Mouse (Mus musculus) kidney, embryonic 15.5 days (tissue): ENCODE data around the gene Ascc1. TPM values are rescaled to one million over a fixed set of nuclear protein-coding genes. Genes with fewer than 3 reads are reported as not detected.

Experiments
- ATAC-seq: fragments of 200-750 bp; cut with Nextera tagmentation; replicated peaks from 2 replicates; pipeline ENCODE4 v1.8.0; 2017; ENCODE audit warnings: moderate TSS enrichment; ENCODE audit not compliant: low FRiP score
- H3K27ac ChIP-seq: fragments of 300-500 bp; sonication (generic); 2 replicates; pipeline ENCODE4 v1.5.1; 2015; ENCODE audit warnings: mild to moderate bottlenecking, inconsistent platforms
- H3K27me3 ChIP-seq: fragments of 300-500 bp; sonication (generic); 2 replicates; pipeline ENCODE4 v1.6.1; 2015; ENCODE audit warnings: inconsistent platforms
- H3K36me3 ChIP-seq: fragments of 300-500 bp; sonication (generic); 2 replicates; pipeline ENCODE4 v1.6.1; 2015; ENCODE audit warnings: inconsistent platforms
- H3K4me1 ChIP-seq: fragments of 300-500 bp; sonication (generic); 2 replicates; pipeline ENCODE4 v1.6.1; 2015; ENCODE audit warnings: inconsistent platforms
- H3K4me2 ChIP-seq: fragments of 300-500 bp; sonication (generic); 2 replicates; pipeline ENCODE4 v1.6.1; 2015; ENCODE audit warnings: moderate library complexity, mild to moderate bottlenecking, inconsistent platforms
- H3K4me3 ChIP-seq: fragments of 300-500 bp; sonication (generic); replicated peaks from 2 replicates; pipeline ENCODE4 v1.5.1; 2015; ENCODE audit warnings: mild to moderate bottlenecking, inconsistent platforms
- H3K9ac ChIP-seq: fragments of 300-500 bp; sonication (generic); 2 replicates; pipeline ENCODE4 v1.6.1; 2015; ENCODE audit warnings: mild to moderate bottlenecking, inconsistent platforms
- H3K9me3 ChIP-seq: fragments of 300-500 bp; sonication (generic); replicated peaks from 2 replicates; pipeline ENCODE4 v1.6.1; 2016; ENCODE audit warnings: inconsistent platforms
- WGBS: fragments of 180-500 bp; shearing (Covaris S2); methylation state at CpG from one replicate; pipeline ENCODE4 v1.1.7; 2015; ENCODE audit warnings: mixed read lengths; 5-methylcytosine and 5-hydroxymethylcytosine counted together
- polyA plus RNA-seq: library from polyadenylated mRNA; unstranded; fragments of >200 nt; fragmentation: Nextera tagmentation; extraction: Ambion mirVana; gene quantifications from 2 replicates; pipeline ENCODE4 v1.2.1, GENCODE M21; 2015

The Ascc1 gene
- polyA plus RNA-seq, 1 experiment from 2014 or later: 50.6 TPM

DNA sequence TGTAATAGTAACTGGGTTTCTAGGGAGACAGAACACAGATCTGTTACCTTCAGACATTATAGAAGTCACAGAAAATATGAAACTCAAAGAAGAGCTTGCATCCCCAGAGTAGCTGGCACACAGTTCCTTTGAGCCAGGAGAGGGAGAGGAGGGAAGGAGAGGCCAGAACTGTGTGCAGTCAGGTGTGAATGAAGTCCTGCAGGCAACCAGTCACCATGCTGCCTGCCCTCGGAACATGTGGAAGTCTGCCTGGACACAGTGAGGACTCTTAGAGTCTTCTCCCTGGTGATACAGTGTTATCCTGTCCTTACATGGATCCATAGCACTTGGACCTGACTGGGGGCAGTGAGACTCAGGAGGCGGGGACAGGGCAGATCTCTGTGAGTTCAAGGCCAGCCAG is 89.7 kb downstream of the Ascc1 start:
- WGBS: 74% methylated on average over 2 of the region's 2 CpGs
- H3K4me3 ChIP-seq: no peak overlapping the region
- H3K9ac ChIP-seq: no peak overlapping the region
- H3K4me1 ChIP-seq: peaks cover 30% of the 10 kb centered on the region
- no peak overlapping the region for H3K4me2 ChIP-seq
- H3K36me3 ChIP-seq: no peaks in the 10 kb centered on the region
- H3K27me3 ChIP-seq: no peaks in the 10 kb centered on the region
- ATAC-seq: no peak
- H3K9me3 ChIP-seq: no peaks in the 10 kb centered on the region
- no peak overlapping the region for H3K27ac ChIP-seq

- H3K4me2 ChIP-seq: no peak overlapping the region
- H3K9me3 ChIP-seq: no peaks in the 10 kb centered on the region
- no peak overlapping the region for H3K27ac ChIP-seq
- no peaks in the 10 kb centered on the region for H3K36me3 ChIP-seq
- no peak for ATAC-seq
- WGBS: 70% methylated on average over 2 of the region's 2 CpGs
- peaks cover 45% of the 10 kb centered on the region for H3K4me1 ChIP-seq
- no peaks in the 10 kb centered on the region for H3K27me3 ChIP-seq
- H3K9ac ChIP-seq: no peak overlapping the region
- no peak overlapping the region for H3K4me3 ChIP-seq
Observed at GRCm38 (mm10) chr10:60093751-60094150, 91.1 kb downstream of the Ascc1 start.

DNA sequence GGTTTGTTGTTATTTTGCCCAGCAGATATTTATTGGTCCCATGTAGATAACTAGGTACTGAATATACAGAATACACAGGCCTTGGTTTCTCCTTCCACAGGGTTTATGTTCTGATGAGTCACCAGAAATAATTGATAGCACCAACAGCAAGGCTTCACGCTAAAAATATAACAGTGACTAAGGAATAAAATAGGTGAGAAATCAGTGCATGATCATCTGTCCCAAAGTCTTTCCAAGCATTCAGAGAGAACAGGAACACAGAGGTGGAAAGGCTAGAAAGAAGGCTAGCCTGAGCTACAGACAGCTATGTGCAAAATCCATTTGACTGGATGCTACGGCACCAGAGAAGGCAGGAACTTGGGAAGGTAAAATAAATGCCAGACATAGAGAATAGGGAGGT is 93.0 kb downstream of the Ascc1 start:
- Histone ChIP-seq H3K4me2 (no peak overlapping the region), H3K27me3 (no peaks in the 10 kb centered on the region), H3K27ac (peak overlapping the region; percentile 79), H3K36me3 (peaks cover under 1% of the 10 kb centered on the region; the same call in 1 of the 2 replicates), H3K9ac (no peak overlapping the region), H3K4me1 (peaks cover 50% of the 10 kb centered on the region), H3K9me3 (no peaks in the 10 kb centered on the region), H3K4me3 (no peak overlapping the region)
- no peak for ATAC-seq
- 82% methylated on average over 2 of the region's 2 CpGs for WGBS

DNA sequence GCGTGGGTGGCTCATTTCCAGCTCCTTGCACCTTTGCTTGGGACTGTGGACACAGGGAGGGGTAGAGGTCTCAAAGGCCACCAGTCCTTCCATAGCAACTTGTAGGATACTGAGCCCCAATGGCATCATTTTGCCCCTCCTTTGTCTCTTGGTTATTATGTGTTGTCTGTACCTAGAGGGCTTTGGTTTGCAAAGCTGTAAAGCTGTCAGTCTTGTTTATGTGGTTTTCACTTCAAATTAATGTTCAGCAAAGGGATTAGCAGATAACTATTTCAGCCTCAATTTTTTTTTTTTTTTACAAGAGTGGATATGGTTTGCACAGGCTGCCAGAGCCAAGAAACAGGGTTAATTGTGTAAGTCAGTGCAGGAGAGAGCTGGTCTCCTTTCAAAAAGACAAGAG is 93.7 kb downstream of the Ascc1 start:
- ATAC-seq: no peak; the same call in 1 of the 2 replicates
- peaks cover 50% of the 10 kb centered on the region for H3K4me1 ChIP-seq
- no peaks in the 10 kb centered on the region for H3K9me3 ChIP-seq
- no peaks in the 10 kb centered on the region for H3K27me3 ChIP-seq
- no peak overlapping the region for H3K4me2 ChIP-seq
- H3K27ac ChIP-seq: peak overlapping the region; percentile 79
- H3K9ac ChIP-seq: no peak overlapping the region
- no peak overlapping the region for H3K4me3 ChIP-seq
- peaks cover 4% of the 10 kb centered on the region; the same call in 1 of the 2 replicates for H3K36me3 ChIP-seq
- WGBS: 32% methylated on average over 1 of the region's 1 CpGs

DNA sequence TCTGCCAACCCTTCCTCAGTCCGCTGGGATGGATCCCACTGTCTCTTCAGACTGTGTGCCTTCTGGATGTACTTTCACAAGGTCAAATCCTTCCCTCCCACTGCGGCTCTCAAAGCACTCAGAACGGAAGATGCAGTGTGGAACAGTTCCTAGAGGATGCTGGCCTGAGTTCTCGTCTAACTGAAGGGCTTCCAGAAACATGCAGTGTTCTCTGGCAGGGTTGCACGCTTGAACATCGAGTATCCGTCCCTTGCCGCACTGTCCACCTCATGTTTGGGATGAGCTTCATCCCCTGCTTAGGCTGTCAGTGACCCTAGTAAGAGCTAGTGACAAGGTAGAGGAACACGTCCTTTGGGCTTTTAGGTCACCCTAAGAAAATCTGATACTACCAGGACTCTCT is 94.5 kb downstream of the Ascc1 start:
- ATAC-seq: no peak
- 66% methylated on average over 9 of the region's 9 CpGs for WGBS
- Histone ChIP-seq H3K4me1 (peaks cover 46% of the 10 kb centered on the region), H3K4me2 (no peak overlapping the region), H3K4me3 (no peak overlapping the region), H3K36me3 (peaks cover 4% of the 10 kb centered on the region; the same call in 1 of the 2 replicates), H3K9ac (no peak overlapping the region), H3K27ac (peak overlapping the region; percentile 79), H3K27me3 (no peaks in the 10 kb centered on the region), H3K9me3 (no peaks in the 10 kb centered on the region)

DNA sequence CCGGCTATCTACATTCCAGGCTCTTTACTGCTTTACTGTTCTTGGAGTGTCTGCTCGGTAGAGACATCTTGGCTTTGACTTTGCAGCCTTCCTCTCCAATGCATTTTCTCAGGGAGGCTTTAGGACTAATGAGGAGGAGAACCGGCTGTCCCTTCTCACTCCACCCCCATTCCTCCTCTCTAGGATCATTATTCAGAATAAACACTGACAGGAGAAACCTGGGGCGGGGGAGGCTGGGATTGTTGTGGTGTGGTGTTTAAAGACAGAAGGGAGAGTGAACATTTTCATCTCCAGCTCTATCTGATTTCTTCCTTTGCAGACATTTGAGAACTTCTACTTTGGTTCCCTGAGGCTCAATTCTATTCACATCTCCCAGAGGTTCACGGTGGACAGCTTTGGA is 95.2 kb downstream of the Ascc1 start:
- ATAC-seq: 0 out of 2 replicates have a peak, but pooled peaks have one; percentile 37
- Histone ChIP-seq H3K27me3 (no peaks in the 10 kb centered on the region), H3K4me2 (no peak overlapping the region), H3K9me3 (no peaks in the 10 kb centered on the region), H3K36me3 (peaks cover 4% of the 10 kb centered on the region; the same call in 1 of the 2 replicates), H3K4me1 (peaks cover 41% of the 10 kb centered on the region), H3K27ac (peak overlapping the region; percentile 79), H3K4me3 (no peak overlapping the region), H3K9ac (no peak overlapping the region)
- 37% methylated on average over 5 of the region's 5 CpGs for WGBS

DNA sequence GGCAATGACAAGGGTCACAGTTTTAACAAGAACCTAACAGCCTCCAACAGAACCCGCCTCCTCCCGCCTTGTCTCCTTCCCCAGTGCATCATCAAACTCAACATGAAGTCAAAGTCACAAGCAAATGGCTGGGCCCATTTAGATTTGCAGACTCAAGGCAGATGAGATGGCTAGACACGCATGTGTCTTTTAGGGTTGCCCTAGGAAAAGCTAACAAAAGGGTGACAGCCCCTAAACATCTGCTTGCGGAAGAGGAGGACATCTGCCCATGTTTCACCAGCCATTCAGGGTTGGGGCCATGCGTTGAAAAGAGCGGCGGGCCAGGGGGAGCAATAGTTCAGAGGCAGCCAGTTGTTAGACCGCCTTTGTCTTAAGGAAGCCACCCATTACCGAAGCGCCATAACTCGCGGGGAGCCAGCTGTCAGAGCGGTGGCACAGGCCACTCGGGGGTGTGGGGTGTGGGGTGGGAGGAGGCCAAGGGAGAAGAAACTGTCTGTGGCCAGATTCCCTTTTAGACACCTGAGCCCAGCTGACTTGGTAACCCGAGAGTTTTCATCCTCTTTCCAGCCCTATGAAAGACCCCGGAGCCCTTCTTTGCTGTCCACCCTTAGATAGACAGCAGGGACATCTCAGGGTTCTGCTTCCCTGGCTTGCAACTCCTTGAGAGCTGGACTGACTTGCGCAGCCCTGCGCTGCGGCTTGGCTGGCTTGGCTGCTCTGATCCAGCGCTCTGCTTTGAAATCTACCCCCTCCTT is 103.0 kb downstream of the Ascc1 start:
- Histone ChIP-seq H3K27ac (peak overlapping the region; percentile 94), H3K4me3 (peak overlapping the region; percentile 59), H3K4me1 (peaks cover 50% of the 10 kb centered on the region), H3K9me3 (no peaks in the 10 kb centered on the region), H3K36me3 (peaks cover 4% of the 10 kb centered on the region; the same call in 1 of the 2 replicates), H3K27me3 (peaks cover 55% of the 10 kb centered on the region), H3K4me2 (peak overlapping the region; percentile 93), H3K9ac (no peak overlapping the region)
- WGBS: 14% methylated on average over 20 of the region's 20 CpGs
- ATAC-seq: peak; percentile 89

DNA sequence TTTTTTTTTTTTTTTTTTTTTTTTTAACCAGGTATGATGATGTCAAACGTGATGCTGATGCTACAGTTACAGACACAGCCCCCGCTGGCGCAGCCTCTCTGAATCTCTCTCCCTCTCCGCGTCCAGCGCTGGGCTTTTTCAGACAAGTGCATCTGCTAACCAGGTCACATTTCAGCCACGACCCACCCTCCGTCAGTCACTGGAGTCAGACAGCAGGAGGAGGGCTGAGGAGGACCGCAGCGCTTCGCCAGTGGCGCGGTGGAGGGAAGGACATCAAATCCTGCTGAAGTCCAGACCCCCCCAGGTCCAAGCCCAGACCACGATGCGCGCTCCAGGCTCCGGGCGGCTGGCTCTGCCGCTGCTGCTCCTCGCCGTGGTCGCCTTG is 103.5 kb downstream of the Ascc1 start, which contains the start of gene Spock2:
Gene Spock2, plus strand, starts transcription at position 74 of the 385 bp plus-strand sequence.
- peak within 1 kb of the TSS; percentile 94 for H3K27ac ChIP-seq

DNA sequence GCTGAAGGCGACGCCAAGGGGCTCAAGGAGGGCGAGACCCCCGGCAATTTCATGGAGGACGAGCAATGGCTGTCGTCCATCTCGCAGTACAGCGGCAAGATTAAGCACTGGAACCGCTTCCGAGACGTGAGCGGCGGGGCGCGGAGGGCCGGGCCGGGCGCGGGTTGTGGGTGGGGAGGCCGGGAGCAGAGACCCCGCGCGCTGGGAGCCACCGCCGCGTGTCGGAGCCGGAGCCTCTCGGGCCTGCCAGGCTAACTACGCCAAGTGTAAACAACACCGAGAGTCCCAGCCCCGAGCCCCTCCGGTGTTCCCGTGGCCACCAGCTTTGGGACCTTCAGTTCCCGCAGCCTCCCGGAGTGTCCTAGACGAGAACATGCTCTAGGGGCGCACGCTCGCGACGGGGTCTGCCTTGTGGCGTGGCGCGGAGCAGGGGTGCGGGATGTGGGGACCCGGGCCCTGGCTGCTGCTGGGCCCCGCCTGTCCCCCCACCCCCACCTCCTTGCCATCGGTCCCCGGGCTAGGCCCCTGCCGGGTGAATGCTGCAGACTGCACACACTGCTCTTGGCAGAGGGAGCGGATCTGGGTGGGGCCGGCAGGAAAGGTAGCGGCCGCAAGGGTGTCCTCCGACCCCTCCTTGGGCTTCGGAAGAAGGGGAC is 104.1 kb downstream of the Ascc1 start:
- Histone ChIP-seq H3K9ac (peak overlapping the region; percentile 65), H3K4me1 (peaks cover 50% of the 10 kb centered on the region), H3K4me2 (peak overlapping the region; percentile 93), H3K4me3 (peak overlapping the region; percentile 59), H3K36me3 (no peaks in the 10 kb centered on the region), H3K27ac (peak overlapping the region; percentile 94), H3K9me3 (no peaks in the 10 kb centered on the region), H3K27me3 (peaks cover 55% of the 10 kb centered on the region)
- WGBS: under 1% methylated on average over 57 of the region's 57 CpGs
- ATAC-seq: peak; percentile 37

More for the DNA sequence above, 103.5 kb downstream of the Ascc1 start, which contains the start of gene Spock2:
- H3K4me2 ChIP-seq: peak within 1 kb of the TSS; percentile 93
- no peaks in the 10 kb centered on the region for H3K9me3 ChIP-seq
- H3K4me1 ChIP-seq: peaks cover 50% of the 10 kb centered on the region
- H3K4me3 ChIP-seq: peak within 1 kb of the TSS; percentile 59
- peak within 1 kb of the TSS; percentile 65 for H3K9ac ChIP-seq
- H3K36me3 ChIP-seq: no peaks in the 10 kb centered on the region
- peaks cover 55% of the 10 kb centered on the region for H3K27me3 ChIP-seq
- ATAC-seq: peak; percentile 52
- 0% methylated on average over 22 of the region's 22 CpGs for WGBS

- no peaks in the 10 kb centered on the region for H3K36me3 ChIP-seq
- ATAC-seq: no peak
- peak overlapping the region; percentile 59 for H3K4me3 ChIP-seq
- peaks cover 50% of the 10 kb centered on the region for H3K4me1 ChIP-seq
- peaks cover 55% of the 10 kb centered on the region for H3K27me3 ChIP-seq
- no peaks in the 10 kb centered on the region for H3K9me3 ChIP-seq
- peak overlapping the region; percentile 93 for H3K4me2 ChIP-seq
- WGBS: 1% methylated on average over 28 of the region's 28 CpGs
- peak overlapping the region; percentile 94 for H3K27ac ChIP-seq
- H3K9ac ChIP-seq: peak overlapping the region; percentile 65
Observed at GRCm38 (mm10) chr10:60107448-60107847, 104.8 kb downstream of the Ascc1 start.

- Histone ChIP-seq H3K36me3 (no peaks in the 10 kb centered on the region), H3K4me3 (peak overlapping the region; percentile 59), H3K4me1 (peaks cover 53% of the 10 kb centered on the region), H3K27me3 (peaks cover 55% of the 10 kb centered on the region), H3K4me2 (peak overlapping the region; percentile 93), H3K9me3 (no peaks in the 10 kb centered on the region), H3K27ac (0 out of 2 replicates have a peak overlapping the region, but pooled peaks have one; percentile 24), H3K9ac (no peak overlapping the region)
- no peak for ATAC-seq
- WGBS: 49% methylated on average over 17 of the region's 17 CpGs
Observed at GRCm38 (mm10) chr10:60108321-60109111, 105.9 kb downstream of the Ascc1 start.
